Mouse (Mus musculus) stomach, embryonic 14.5 days (tissue): Measurements from ENCODE around the gene Atf7ip2. TPM values are rescaled to one million over a fixed set of nuclear protein-coding genes. Genes with fewer than 3 reads are reported as not detected.
"Not testable (repeated sequence)": the region's sequence is repeated elsewhere in the genome, so short reads cannot be mapped to it uniquely, and the experiment has no call there.

Source experiments
- ATAC-seq: fragments of 200-750 bp; cut with Nextera tagmentation; 2 replicates; pipeline ENCODE4 v1.8.0; 2017; ENCODE audit warnings: low read depth, moderate TSS enrichment; ENCODE audit not compliant: insufficient number of reproducible peaks, insufficient read depth, low FRiP score
- H3K27ac ChIP-seq: fragments of 300-500 bp; sonication (generic); 2 replicates; pipeline ENCODE4 v1.5.1; 2014; ENCODE audit warnings: mild to moderate bottlenecking, low read length, moderate library complexity, mixed read lengths
- H3K27me3 ChIP-seq: fragments of 300-500 bp; sonication (generic); 2 replicates; pipeline ENCODE4 v1.6.1; 2014; ENCODE audit warnings: low read length, control low read depth, mixed read lengths; ENCODE audit not compliant: control insufficient read depth, insufficient read depth
- H3K36me3 ChIP-seq: fragments of 300-500 bp; sonication (generic); 2 replicates; pipeline ENCODE4 v1.6.1; 2014; ENCODE audit warnings: mild to moderate bottlenecking, control low read depth, low read length, moderate library complexity, mixed read lengths; ENCODE audit not compliant: control insufficient read depth, insufficient read depth
- H3K4me1 ChIP-seq: fragments of 300-500 bp; sonication (generic); 2 replicates; pipeline ENCODE4 v1.6.1; 2014; ENCODE audit warnings: low read length, control low read depth, mixed read lengths; ENCODE audit not compliant: control insufficient read depth, insufficient read depth
- H3K4me2 ChIP-seq: fragments of 300-500 bp; sonication (generic); replicated peaks from 2 replicates; pipeline ENCODE4 v1.6.1; 2014; ENCODE audit warnings: low read depth, low read length, control low read depth
- H3K4me3 ChIP-seq: fragments of 300-500 bp; sonication (generic); 2 replicates; pipeline ENCODE4 v1.5.1; 2014; ENCODE audit warnings: low read depth, low read length, control low read depth
- H3K9ac ChIP-seq: fragments of 300-500 bp; sonication (generic); replicated peaks from 2 replicates; pipeline ENCODE4 v1.6.1; 2014; ENCODE audit warnings: low read depth, mild to moderate bottlenecking, control low read depth, low read length, moderate library complexity, mixed read lengths
- H3K9me3 ChIP-seq: fragments of 300-500 bp; sonication (generic); 2 replicates; pipeline ENCODE4 v1.6.1; 2016; ENCODE audit warnings: low read depth, low read length, control low read depth; ENCODE audit not compliant: control insufficient read depth
- WGBS: fragments of 180-500 bp; shearing (Covaris S2); extraction: QIAGEN DNeasy Blood & Tissue Kit; methylation state at CpG from one replicate; pipeline ENCODE4 v1.1.7; 2014; 5-methylcytosine and 5-hydroxymethylcytosine counted together
- polyA plus RNA-seq: library from polyadenylated mRNA; unstranded; fragments of >200 nt; fragmentation: Nextera tagmentation; extraction: Ambion mirVana; gene quantifications from 2 replicates; pipeline ENCODE4 v1.2.1, GENCODE M21; 2014

Gene Atf7ip2
- polyA plus RNA-seq, 1 experiment from 2014 or later = 1.0 TPM

DNA sequence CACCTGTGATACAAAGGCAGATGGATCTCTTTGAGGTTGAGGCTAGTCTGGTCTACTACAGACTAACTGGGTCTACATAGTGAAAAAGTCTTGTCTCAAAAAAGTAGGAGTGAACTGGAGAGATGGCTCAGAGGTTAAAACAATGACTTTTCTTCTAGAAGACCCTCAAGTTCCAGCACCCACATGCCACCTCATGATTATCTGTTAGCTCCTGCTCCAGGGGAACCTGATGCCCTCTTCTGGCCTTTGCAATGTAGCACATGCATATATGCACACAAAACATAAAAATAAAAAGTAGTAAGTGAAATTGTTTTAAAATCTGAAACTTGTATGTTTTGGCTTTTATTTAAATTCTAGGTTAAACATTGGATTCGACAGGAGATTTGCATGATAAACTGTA lies 16.3 kb downstream of the Atf7ip2 start:
- Histone ChIP-seq H3K36me3 (no peaks in the 10 kb centered on the region), H3K27me3 (no peaks in the 10 kb centered on the region), H3K4me2 (no peak overlapping the region), H3K9ac (no peak overlapping the region), H3K27ac (no peak overlapping the region), H3K9me3 (no peaks in the 10 kb centered on the region), H3K4me3 (no peak overlapping the region), H3K4me1 (no peaks in the 10 kb centered on the region)
- 92% methylated on average over 1 of the region's 1 CpGs for WGBS
- no peak for ATAC-seq

DNA sequence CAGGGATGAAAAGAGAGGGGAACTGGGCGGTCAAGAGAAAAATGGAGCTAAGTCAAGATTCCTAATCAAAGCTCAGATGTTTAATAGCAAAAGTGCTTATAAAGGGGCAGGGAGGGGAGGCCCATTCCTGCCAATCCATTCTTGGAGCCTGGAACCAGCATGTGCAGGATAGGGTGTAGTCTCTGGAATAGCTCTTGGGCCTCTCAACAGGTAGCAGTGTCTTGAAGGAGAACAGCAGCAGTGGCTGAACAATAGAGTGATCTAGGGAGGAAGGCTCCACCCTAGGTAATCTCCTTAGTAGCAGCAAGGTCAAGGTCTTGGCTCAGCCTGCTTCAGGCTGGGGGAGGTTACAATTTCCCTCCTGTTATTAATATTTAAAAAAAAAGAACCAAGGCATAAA lies 23.9 kb downstream of the Atf7ip2 start:
- H3K9ac ChIP-seq, ATAC-seq, H3K4me2 ChIP-seq, H3K4me3 ChIP-seq, H3K9me3 ChIP-seq, H3K27ac ChIP-seq, H3K36me3 ChIP-seq, H3K27me3 ChIP-seq, H3K4me1 ChIP-seq: not testable (repeated sequence)
- 93% methylated on average over 1 of the region's 1 CpGs for WGBS

DNA sequence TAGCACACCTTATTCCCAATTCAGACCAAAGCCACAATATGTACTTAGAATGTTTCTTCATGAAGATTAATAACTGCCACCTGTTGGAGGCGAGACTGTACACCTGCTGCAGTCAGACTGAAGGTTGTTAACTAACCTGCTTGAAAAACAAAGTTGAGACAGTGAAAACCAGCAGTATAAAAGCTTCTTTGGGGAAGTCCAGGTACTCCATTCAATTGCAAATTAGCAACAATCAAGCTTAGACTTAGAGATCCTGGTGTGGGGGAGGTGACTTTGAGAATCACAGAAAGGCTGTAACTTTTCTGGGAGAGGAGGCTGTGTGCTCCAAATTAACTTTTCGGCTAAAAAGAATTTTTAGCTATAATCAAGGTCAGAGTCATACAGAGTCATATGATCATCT lies 24.5 kb downstream of the Atf7ip2 start:
- H3K9me3 ChIP-seq, H3K4me2 ChIP-seq, H3K4me3 ChIP-seq, H3K36me3 ChIP-seq, ATAC-seq, H3K4me1 ChIP-seq, H3K27ac ChIP-seq, H3K27me3 ChIP-seq, H3K9ac ChIP-seq: not testable (repeated sequence)
- 90% methylated on average over 2 of the region's 2 CpGs for WGBS

DNA sequence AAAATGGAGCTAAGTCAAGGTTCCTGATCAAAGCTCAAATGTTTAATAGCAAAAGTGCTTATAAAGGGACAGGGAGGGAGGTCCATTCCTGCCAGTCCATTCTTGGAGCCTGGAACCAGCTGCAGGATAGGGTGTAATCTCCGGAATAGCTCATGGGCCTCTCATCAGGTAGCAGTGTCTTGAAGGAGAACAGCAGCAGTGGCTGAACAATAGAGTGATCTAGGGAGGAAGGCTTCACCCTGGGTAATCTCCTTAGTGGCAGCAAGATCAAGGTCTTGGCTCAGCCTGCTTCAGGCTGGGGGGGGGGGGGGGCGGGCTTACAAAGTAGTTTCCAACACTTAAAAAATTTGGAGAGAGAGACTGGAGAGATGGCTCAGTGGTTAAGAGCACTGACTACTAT lies 34.8 kb downstream of the Atf7ip2 start:
- no peaks in the 10 kb centered on the region for H3K27me3 ChIP-seq
- no peak overlapping the region for H3K9ac ChIP-seq
- H3K4me2 ChIP-seq = no peak overlapping the region
- WGBS = 68% methylated on average over 1 of the region's 2 CpGs
- no peaks in the 10 kb centered on the region for H3K36me3 ChIP-seq
- no peaks in the 10 kb centered on the region for H3K4me1 ChIP-seq
- no peak for ATAC-seq
- H3K4me3 ChIP-seq = no peak overlapping the region
- H3K27ac ChIP-seq = no peak overlapping the region
- H3K9me3 ChIP-seq = no peaks in the 10 kb centered on the region

DNA sequence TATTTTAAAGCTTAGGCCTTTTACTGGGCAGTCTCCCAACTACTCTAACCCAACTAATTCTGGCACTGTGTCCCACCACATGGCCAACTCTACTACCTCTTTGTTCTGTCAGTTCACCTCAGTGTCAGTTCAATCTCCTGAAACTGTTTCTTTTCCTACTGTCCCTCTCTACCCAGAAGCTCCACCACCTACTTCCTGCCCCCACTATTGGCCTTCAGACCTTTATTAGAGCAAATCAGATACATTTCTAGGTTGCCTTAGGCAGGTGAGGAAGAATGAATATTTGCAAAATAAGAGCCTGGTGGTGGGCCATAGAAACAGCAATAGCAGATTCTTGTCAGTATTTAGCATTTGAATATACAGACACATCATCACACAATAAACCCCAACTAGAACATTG lies 44.1 kb downstream of the Atf7ip2 start:
- H3K4me3 ChIP-seq = no peak overlapping the region
- no peak overlapping the region for H3K9ac ChIP-seq
- H3K4me2 ChIP-seq = no peak overlapping the region
- no peaks in the 10 kb centered on the region for H3K4me1 ChIP-seq
- ATAC-seq = no peak
- no peaks in the 10 kb centered on the region for H3K9me3 ChIP-seq
- no peaks in the 10 kb centered on the region for H3K36me3 ChIP-seq
- H3K27ac ChIP-seq = no peak overlapping the region
- no peaks in the 10 kb centered on the region for H3K27me3 ChIP-seq

DNA sequence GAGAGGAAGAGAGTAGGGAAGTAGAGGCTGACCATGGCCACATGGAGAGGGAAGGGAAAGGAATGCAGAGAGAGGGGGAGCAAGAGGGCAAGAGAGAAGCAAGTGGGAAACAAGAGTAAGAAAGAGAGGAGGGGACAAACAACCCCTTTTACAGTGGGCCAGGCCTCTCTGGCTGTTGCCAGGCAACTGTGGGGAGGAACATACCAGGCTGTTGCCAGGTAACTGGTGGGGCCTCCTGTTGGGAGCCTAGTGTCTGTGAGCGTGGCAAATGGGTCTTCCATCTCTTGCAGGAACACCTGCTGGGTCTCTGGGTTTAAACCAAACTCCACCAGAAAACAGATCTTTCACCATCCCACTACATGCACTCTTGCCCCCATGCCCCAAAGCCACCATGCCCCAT lies 61.5 kb downstream of the Atf7ip2 start:
- no peak overlapping the region for H3K4me2 ChIP-seq
- H3K9me3 ChIP-seq = no peaks in the 10 kb centered on the region
- no peak for ATAC-seq
- H3K36me3 ChIP-seq = no peaks in the 10 kb centered on the region
- H3K27me3 ChIP-seq = no peaks in the 10 kb centered on the region
- no peak overlapping the region for H3K4me3 ChIP-seq
- H3K9ac ChIP-seq = no peak overlapping the region
- no peak overlapping the region for H3K27ac ChIP-seq
- no peaks in the 10 kb centered on the region for H3K4me1 ChIP-seq
- WGBS = 67% methylated on average over 1 of the region's 1 CpGs

DNA sequence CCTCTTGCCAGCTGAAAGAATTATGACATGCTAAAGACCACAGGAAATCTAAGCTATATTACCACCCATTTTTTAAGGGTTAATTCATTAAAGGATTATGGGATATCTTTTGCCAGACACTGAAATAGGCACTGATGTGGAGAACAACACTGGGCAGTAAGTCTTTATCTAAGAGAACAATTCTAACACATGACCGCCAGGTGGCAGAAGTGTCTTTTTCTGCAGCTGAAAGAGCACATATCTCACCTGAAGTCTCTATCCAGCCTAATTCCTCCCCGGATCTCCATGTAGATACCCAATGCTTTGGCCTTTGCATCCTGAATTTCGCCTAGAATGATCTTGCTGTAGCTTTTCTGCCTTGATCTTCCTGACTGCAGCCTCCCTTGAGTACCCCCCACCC lies 79.7 kb downstream of the Atf7ip2 start:
- ATAC-seq = no peak
- H3K27ac ChIP-seq = no peak overlapping the region
- H3K27me3 ChIP-seq = no peaks in the 10 kb centered on the region
- H3K4me2 ChIP-seq = no peak overlapping the region
- no peaks in the 10 kb centered on the region for H3K9me3 ChIP-seq
- 19% methylated on average over 3 of the region's 3 CpGs for WGBS
- no peak overlapping the region for H3K9ac ChIP-seq
- no peak overlapping the region for H3K4me3 ChIP-seq
- no peaks in the 10 kb centered on the region for H3K36me3 ChIP-seq
- H3K4me1 ChIP-seq = no peaks in the 10 kb centered on the region

DNA sequence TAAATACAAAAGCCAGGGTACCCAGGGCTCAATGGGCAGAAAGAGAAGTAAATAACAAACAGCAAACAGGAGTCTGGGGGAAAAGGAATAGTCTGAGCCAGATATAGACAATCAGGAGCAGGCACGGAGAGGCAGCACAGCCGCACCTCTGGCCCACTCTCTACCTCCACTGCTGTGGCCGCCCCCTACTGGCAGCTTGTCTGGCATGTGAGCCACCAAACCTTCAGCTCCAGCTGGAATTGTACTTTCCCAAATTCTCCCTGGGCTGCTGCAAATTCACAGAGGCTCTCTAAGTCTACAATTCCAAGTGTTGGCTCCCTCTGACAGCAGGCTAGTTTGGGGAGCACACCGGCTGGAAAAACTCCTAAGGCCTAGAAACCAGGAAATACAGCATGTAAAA lies 82.0 kb downstream of the Atf7ip2 start:
- 72% methylated on average over 4 of the region's 4 CpGs for WGBS
- ATAC-seq = no peak
- H3K36me3 ChIP-seq = no peaks in the 10 kb centered on the region
- H3K4me1 ChIP-seq = no peaks in the 10 kb centered on the region
- no peaks in the 10 kb centered on the region for H3K27me3 ChIP-seq
- no peaks in the 10 kb centered on the region for H3K9me3 ChIP-seq
- no peak overlapping the region for H3K4me3 ChIP-seq
- no peak overlapping the region for H3K4me2 ChIP-seq
- no peak overlapping the region for H3K9ac ChIP-seq
- H3K27ac ChIP-seq = no peak overlapping the region

DNA sequence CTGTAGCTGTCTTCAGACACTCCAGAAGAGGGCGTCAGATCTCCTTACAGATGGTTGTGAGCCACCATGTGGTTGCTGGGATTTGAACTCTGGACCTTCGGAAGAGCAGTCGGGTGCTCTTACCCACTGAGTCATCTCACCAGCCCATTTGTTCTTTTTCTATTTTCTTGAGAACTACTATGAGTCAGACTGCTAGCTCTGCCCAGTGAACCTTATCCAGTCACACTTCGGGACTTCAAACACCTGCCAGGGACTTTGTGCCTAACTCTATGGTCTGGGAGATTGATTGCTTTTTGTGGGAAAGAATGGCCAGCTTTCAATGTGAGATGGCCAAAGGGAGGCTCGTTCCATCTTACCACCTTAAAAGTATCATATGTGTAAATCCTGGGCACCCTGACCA lies 84.3 kb downstream of the Atf7ip2 start:
- H3K4me3 ChIP-seq, H3K36me3 ChIP-seq, ATAC-seq, H3K4me2 ChIP-seq, H3K4me1 ChIP-seq, H3K27me3 ChIP-seq, H3K27ac ChIP-seq, H3K9ac ChIP-seq, H3K9me3 ChIP-seq: not testable (repeated sequence)
- 80% methylated on average over 5 of the region's 5 CpGs for WGBS
